Mouse (Mus musculus) forebrain, postnatal 0 days (tissue): ENCODE data around the gene Edil3. TPM values are rescaled to one million over a fixed set of nuclear protein-coding genes. Genes with fewer than 3 reads are reported as not detected.

Experiments used
- ATAC-seq: fragments of 200-750 bp; cut with Nextera tagmentation; 2 replicates; pipeline ENCODE4 v1.8.0; 2017; ENCODE audit warnings: mild to moderate bottlenecking, moderate library complexity
- DNase-seq: peaks from one replicate; pipeline ENCODE4 v3.0.0-alpha.2; 2015
- H3K27ac ChIP-seq: fragments of 300-500 bp; sonication (generic); 2 replicates; pipeline ENCODE4 v1.5.1; 2014; ENCODE audit warnings: low read depth, mild to moderate bottlenecking, antibody characterized with exemption, low read length, moderate library complexity, mixed read lengths
- H3K27me3 ChIP-seq: fragments of 300-500 bp; sonication (generic); 2 replicates; pipeline ENCODE4 v1.6.1; 2014; ENCODE audit warnings: mild to moderate bottlenecking, low read length, mixed read lengths; ENCODE audit not compliant: insufficient read depth
- H3K36me3 ChIP-seq: fragments of 300-500 bp; sonication (generic); 2 replicates; pipeline ENCODE4 v1.6.1; 2014; ENCODE audit warnings: mild to moderate bottlenecking, moderate library complexity; ENCODE audit not compliant: insufficient read depth
- H3K4me1 ChIP-seq: fragments of 300-500 bp; sonication (generic); 2 replicates; pipeline ENCODE4 v1.6.1; 2014; ENCODE audit warnings: antibody characterized with exemption; ENCODE audit not compliant: insufficient read depth
- H3K4me2 ChIP-seq: fragments of 300-500 bp; sonication (generic); 2 replicates; pipeline ENCODE4 v1.6.1; 2014; ENCODE audit warnings: low read depth, mild to moderate bottlenecking, moderate library complexity
- H3K4me3 ChIP-seq: fragments of 300-500 bp; sonication (generic); 2 replicates; pipeline ENCODE4 v1.5.1; 2014; ENCODE audit warnings: low read depth, low read length, mixed read lengths
- H3K9ac ChIP-seq: fragments of 300-500 bp; sonication (generic); 2 replicates; pipeline ENCODE4 v1.6.1; 2014; ENCODE audit warnings: mild to moderate bottlenecking
- H3K9me3 ChIP-seq: fragments of 300-500 bp; sonication (generic); 2 replicates; pipeline ENCODE4 v1.6.1; 2016; ENCODE audit warnings: low read length
- CTCF ChIP-seq: sonication (generic); IDR thresholded peaks from 2 replicates; pipeline ENCODE4 v1.5.1; 2016; ENCODE audit warnings: antibody characterized with exemption, control low read depth, low read depth
- WGBS: fragments of 180-500 bp; shearing (Covaris S2); extraction: QIAGEN DNeasy Blood & Tissue Kit; methylation state at CpG from one replicate; pipeline ENCODE4 v1.1.7; 2014; 5-methylcytosine and 5-hydroxymethylcytosine counted together
- polyA plus RNA-seq: library from polyadenylated mRNA; unstranded; fragments of >200 nt; fragmentation: Nextera tagmentation; extraction: Ambion mirVana; gene quantifications from 2 replicates; pipeline ENCODE4 v1.2.1, GENCODE M21; 2015
- total RNA-seq: library from RNA; depleted of rRNA; stranded (reverse); fragments of >200 nt; gene quantifications from 2 replicates; pipeline ENCODE4 v1.2.3, GENCODE M21; 2014

The Edil3 gene
- total and polyA plus RNA-seq, 2 experiments from 2014 or later, result 36.4 to 75.1 TPM

GRCm38 (mm10) chr13:89371656-89372240 lies 550.5 kb downstream of the Edil3 start:
- DNase-seq (no peak), ATAC-seq (no peak)
- WGBS, result 68% methylated on average over 5 of the region's 5 CpGs
- no peak for TF ChIP-seq CTCF
- H3K9ac ChIP-seq, result no peak overlapping the region
- no peaks in the 10 kb centered on the region for H3K4me1 ChIP-seq
- no peaks in the 10 kb centered on the region for H3K27me3 ChIP-seq
- no peak overlapping the region for H3K27ac ChIP-seq
- no peak overlapping the region for H3K4me2 ChIP-seq
- no peaks in the 10 kb centered on the region for H3K36me3 ChIP-seq
- no peak overlapping the region for H3K4me3 ChIP-seq
- H3K9me3 ChIP-seq, result no peaks in the 10 kb centered on the region
